Mouse (Mus musculus) forebrain, embryonic 16.5 days (tissue): ENCODE measurements around the gene Nudt22. TPM values are rescaled to one million over a fixed set of nuclear protein-coding genes. Genes with fewer than 3 reads are reported as not detected.

Source experiments
- ATAC-seq: fragments of 200-750 bp; cut with Nextera tagmentation; 2 replicates; pipeline ENCODE4 v1.8.0; 2017; ENCODE audit warnings: mild to moderate bottlenecking, moderate library complexity
- H3K27ac ChIP-seq: fragments of 300-500 bp; sonication (generic); 2 replicates; pipeline ENCODE4 v1.5.1; 2014; ENCODE audit warnings: low read length, control low read depth
- H3K27me3 ChIP-seq: fragments of 300-500 bp; sonication (generic); replicated peaks from 2 replicates; pipeline ENCODE4 v1.6.1; 2014; ENCODE audit warnings: low read length; ENCODE audit not compliant: control insufficient read depth, insufficient read depth
- H3K36me3 ChIP-seq: fragments of 300-500 bp; sonication (generic); 2 replicates; pipeline ENCODE4 v1.6.1; 2014; ENCODE audit not compliant: control insufficient read depth, insufficient read depth
- H3K4me1 ChIP-seq: fragments of 300-500 bp; sonication (generic); replicated peaks from 2 replicates; pipeline ENCODE4 v1.6.1; 2014; ENCODE audit warnings: low read length; ENCODE audit not compliant: control insufficient read depth, insufficient read depth
- H3K4me2 ChIP-seq: fragments of 300-500 bp; sonication (generic); 2 replicates; pipeline ENCODE4 v1.6.1; 2014; ENCODE audit warnings: mild to moderate bottlenecking, low read length, control low read depth
- H3K4me3 ChIP-seq: fragments of 300-500 bp; sonication (generic); replicated peaks from 2 replicates; pipeline ENCODE4 v1.5.1; 2014; ENCODE audit warnings: mild to moderate bottlenecking, low read length, control low read depth
- H3K9ac ChIP-seq: fragments of 300-500 bp; sonication (generic); replicated peaks from 2 replicates; pipeline ENCODE4 v1.6.1; 2014; ENCODE audit warnings: low read depth, low read length, control low read depth
- H3K9me3 ChIP-seq: fragments of 300-500 bp; sonication (generic); 2 replicates; pipeline ENCODE4 v1.6.1; 2016; ENCODE audit warnings: low read length; ENCODE audit not compliant: control insufficient read depth
- WGBS: fragments of 180-500 bp; shearing (Covaris S2); extraction: QIAGEN DNeasy Blood & Tissue Kit; methylation state at CpG from one replicate; pipeline ENCODE4 v1.1.7; 2014; 5-methylcytosine and 5-hydroxymethylcytosine counted together
- polyA plus RNA-seq: library from polyadenylated mRNA; unstranded; fragments of >200 nt; fragmentation: Nextera tagmentation; extraction: Ambion mirVana; gene quantifications from 2 replicates; pipeline ENCODE4 v1.2.1, GENCODE M21; 2015

Gene Nudt22
- polyA plus RNA-seq, 1 experiment from 2014 or later: 16.0 TPM

GRCm38 (mm10) chr19:6947742-6948141, 48.2 kb downstream of the Nudt22 start:
- peaks cover 17% of the 10 kb centered on the region for H3K4me1 ChIP-seq
- 50% methylated on average over 4 of the region's 4 CpGs for WGBS
- H3K36me3 ChIP-seq: peaks cover 2% of the 10 kb centered on the region; the same call in 1 of the 2 replicates
- no peaks in the 10 kb centered on the region for H3K27me3 ChIP-seq
- no peak overlapping the region for H3K4me3 ChIP-seq
- no peaks in the 10 kb centered on the region for H3K9me3 ChIP-seq
- H3K27ac ChIP-seq: no peak overlapping the region
- no peak overlapping the region for H3K9ac ChIP-seq
- ATAC-seq: no peak
- no peak overlapping the region for H3K4me2 ChIP-seq

- H3K4me3 ChIP-seq: no peak overlapping the region
- H3K4me1 ChIP-seq: peaks cover 31% of the 10 kb centered on the region
- H3K9ac ChIP-seq: no peak overlapping the region
- WGBS: 96% methylated on average over 6 of the region's 6 CpGs
- no peak for ATAC-seq
- H3K4me2 ChIP-seq: no peak overlapping the region
- H3K9me3 ChIP-seq: no peaks in the 10 kb centered on the region
- peaks cover 2% of the 10 kb centered on the region; the same call in 1 of the 2 replicates for H3K36me3 ChIP-seq
- H3K27me3 ChIP-seq: no peaks in the 10 kb centered on the region
- no peak overlapping the region for H3K27ac ChIP-seq
These were observed 52.2 kb downstream of the Nudt22 start for GRCm38 (mm10) chr19:6943709-6944108.

Other genes starting within 250 kb of the Nudt22 start
- 9.4 and 9.7 TPM in 2 replicates for gene Rps6ka4, start 155.5 kb downstream of the Nudt22 start, polyA plus RNA-seq
- gene Ccdc88b, start 137.9 kb downstream of the Nudt22 start, polyA plus RNA-seq: 0.68 and 1.1 TPM in 2 replicates
- 104 and 116 TPM in 2 replicates for gene Trmt112, start 86.4 kb downstream of the Nudt22 start, polyA plus RNA-seq
- 244 and 272 TPM in 2 replicates for gene Prdx5, start 86.0 kb downstream of the Nudt22 start, polyA plus RNA-seq
- 16.1 and 18.8 TPM in 2 replicates for gene Esrra, start 74.3 kb downstream of the Nudt22 start, polyA plus RNA-seq
- 0.37 and 0.89 TPM in 2 replicates for gene Catsperz, start 70.7 kb downstream of the Nudt22 start, polyA plus RNA-seq
- 2.1 and 3.3 TPM in 2 replicates for gene Kcnk4, start 61.6 kb downstream of the Nudt22 start, polyA plus RNA-seq
- gene Bad, start 54.3 kb downstream of the Nudt22 start, polyA plus RNA-seq: 87.9 and 88.4 TPM in 2 replicates
- gene Gpr137, start 53.6 kb downstream of the Nudt22 start, polyA plus RNA-seq: 46.3 and 52.5 TPM in 2 replicates
- gene Ppp1r14b, start 21.1 kb downstream of the Nudt22 start, polyA plus RNA-seq: 132 and 140 TPM in 2 replicates
- 11.5 and 12.3 TPM in 2 replicates for gene Plcb3, start 19.6 kb downstream of the Nudt22 start, polyA plus RNA-seq
- 73.8 and 101 TPM in 2 replicates for gene Fkbp2, start 15.6 kb downstream of the Nudt22 start, polyA plus RNA-seq
- 42.5 and 44.6 TPM in 2 replicates for gene Vegfb, start 8.5 kb downstream of the Nudt22 start, polyA plus RNA-seq
- gene Dnajc4, start 3.5 kb downstream of the Nudt22 start, polyA plus RNA-seq: 18.3 and 23.3 TPM in 2 replicates
- gene Trpt1, start within 50 bp of the Nudt22 start, polyA plus RNA-seq: 12.5 and 17.9 TPM in 2 replicates
- gene Fermt3, start 23.4 kb upstream of the Nudt22 start, polyA plus RNA-seq: 3.3 and 3.8 TPM in 2 replicates
- 246 and 247 TPM in 2 replicates for gene Stip1, start 43.9 kb upstream of the Nudt22 start, polyA plus RNA-seq
- gene Macrod1, start 60.7 kb upstream of the Nudt22 start, polyA plus RNA-seq: 4.0 and 5.3 TPM in 2 replicates
- gene Flrt1, start 109.6 kb upstream of the Nudt22 start, polyA plus RNA-seq: 13.8 and 16.1 TPM in 2 replicates
- gene Otub1, start 210.2 kb upstream of the Nudt22 start, polyA plus RNA-seq: 223 and 235 TPM in 2 replicates
- 602 and 609 TPM in 2 replicates for gene Cox8a, start 221.5 kb upstream of the Nudt22 start, polyA plus RNA-seq
- gene Naa40, start 245.1 kb upstream of the Nudt22 start, polyA plus RNA-seq: 67.3 and 74.7 TPM in 2 replicates